Mouse (Mus musculus): ENCODE data around the gene Gm3336. TPM values are rescaled to one million over a fixed set of nuclear protein-coding genes. Genes with fewer than 3 reads are reported as not detected.
A peak's percentile ranks its signal among the peaks of the same experiment; 100 is the strongest.

Gm3336 gene
- total and polyA plus RNA-seq, 2 experiments, result 0.28 to 1.0 TPM

DNA sequence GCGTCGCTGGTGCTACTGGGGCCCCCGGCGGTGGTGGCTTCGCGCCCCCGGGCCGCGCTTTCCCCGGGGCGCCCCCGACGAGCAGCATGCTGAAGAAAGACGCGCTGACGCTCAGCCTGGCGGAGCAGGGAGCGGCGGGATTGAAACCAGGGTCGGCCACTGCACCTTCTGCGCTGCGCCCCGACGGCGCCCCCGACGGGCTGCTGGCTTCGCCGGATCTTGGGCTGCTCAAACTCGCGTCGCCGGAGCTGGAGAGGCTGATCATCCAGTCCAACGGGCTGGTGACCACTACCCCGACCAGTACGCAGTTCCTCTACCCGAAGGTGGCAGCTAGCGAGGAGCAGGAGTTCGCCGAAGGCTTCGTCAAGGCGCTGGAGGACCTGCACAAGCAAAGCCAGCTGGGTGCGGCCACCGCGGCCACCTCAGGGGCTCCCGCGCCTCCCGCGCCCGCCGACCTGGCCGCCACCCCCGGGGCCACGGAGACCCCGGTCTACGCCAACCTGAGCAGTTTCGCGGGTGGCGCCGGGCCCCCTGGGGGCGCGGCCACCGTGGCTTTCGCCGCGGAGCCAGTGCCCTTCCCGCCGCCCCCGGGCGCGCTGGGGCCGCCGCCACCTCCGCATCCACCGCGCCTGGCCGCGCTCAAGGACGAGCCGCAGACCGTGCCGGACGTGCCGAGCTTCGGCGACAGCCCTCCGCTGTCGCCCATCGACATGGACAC, 19.1 kb upstream of the Gm3336 start:
- Histone ChIP-seq H3K4me1 (ENCODE audit: control insufficient read depth, insufficient read depth, low read length) (peaks cover 14% of the 10 kb centered on the region), H3K36me3 (ENCODE audit: control insufficient read depth, insufficient read depth, low read length) (no peaks in the 10 kb centered on the region), H3K79me2 (ENCODE audit: control insufficient read depth, insufficient read depth, low read length) (peaks cover 9% of the 10 kb centered on the region; the same call in 1 of the 2 replicates), H3K27me3 (ENCODE audit: control insufficient read depth, insufficient read depth, low read length) (no peaks in the 10 kb centered on the region), H3K4me3 (ENCODE audit: insufficient read depth, low read depth, low read length) (peak overlapping the region; percentile 73), H3K27ac (replicated peaks; ENCODE audit: insufficient read depth, low read depth, low read length) (peak overlapping the region; percentile 90), H3K9ac (ENCODE audit: low read depth, low read length) (peak overlapping the region; percentile 90)
- DNase-seq (ENCODE audit: extremely low read depth, low read depth, low spot score), result no peak
- TF ChIP-seq CTCF (IDR thresholded peaks at IDR 0.05; ENCODE audit: low read depth, low read length), result no peak
- TF ChIP-seq POLR2A (IDR thresholded peaks at IDR 0.05; ENCODE audit: extremely low read depth, insufficient read depth, low read length), result no peak
- 1% methylated on average over 85 of the region's 89 CpGs for WGBS

DNA sequence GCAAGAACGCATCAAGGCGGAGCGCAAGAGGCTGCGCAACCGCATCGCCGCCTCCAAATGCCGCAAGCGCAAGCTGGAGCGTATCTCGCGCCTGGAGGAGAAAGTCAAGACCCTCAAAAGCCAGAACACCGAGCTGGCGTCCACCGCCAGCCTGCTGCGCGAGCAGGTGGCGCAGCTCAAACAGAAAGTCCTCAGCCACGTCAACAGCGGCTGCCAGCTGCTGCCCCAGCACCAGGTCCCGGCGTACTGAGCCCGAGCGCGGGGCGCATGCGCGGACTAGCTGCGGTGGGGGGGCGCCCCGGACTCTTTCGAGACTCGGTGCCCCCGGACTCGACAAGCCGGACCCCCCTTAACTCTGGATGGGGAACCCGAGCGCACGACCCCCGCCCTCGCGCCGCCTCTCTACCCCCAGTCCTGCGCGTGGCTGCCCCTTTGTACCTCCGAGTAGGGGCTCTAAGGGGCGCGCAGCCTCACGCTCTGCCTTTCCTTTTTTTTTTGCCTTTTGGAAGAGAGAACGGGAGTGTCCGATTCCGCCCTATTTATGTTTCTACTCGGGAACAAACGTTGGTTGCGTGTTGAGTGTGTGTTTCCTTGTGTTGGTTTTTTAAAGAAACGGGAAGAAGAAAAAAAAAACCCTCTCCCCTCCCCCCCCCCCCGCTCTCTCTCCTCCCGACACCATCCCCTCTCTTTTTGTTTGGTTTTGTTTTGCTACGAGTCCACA, 18.3 kb upstream of the Gm3336 start:
- Histone ChIP-seq H3K4me1 (ENCODE audit: control insufficient read depth, insufficient read depth, low read length) (peaks cover 14% of the 10 kb centered on the region), H3K27me3 (ENCODE audit: control insufficient read depth, insufficient read depth, low read length) (no peaks in the 10 kb centered on the region), H3K4me3 (ENCODE audit: insufficient read depth, low read depth, low read length) (peak overlapping the region; percentile 73), H3K27ac (replicated peaks; ENCODE audit: insufficient read depth, low read depth, low read length) (peak overlapping the region; percentile 90), H3K36me3 (ENCODE audit: control insufficient read depth, insufficient read depth, low read length) (no peaks in the 10 kb centered on the region), H3K9ac (ENCODE audit: low read depth, low read length) (peak overlapping the region; percentile 90), H3K79me2 (ENCODE audit: control insufficient read depth, insufficient read depth, low read length) (peaks cover 9% of the 10 kb centered on the region; the same call in 1 of the 2 replicates)
- TF ChIP-seq POLR2A (IDR thresholded peaks at IDR 0.05; ENCODE audit: extremely low read depth, insufficient read depth, low read length), result peak; percentile 74
- no peak for TF ChIP-seq CTCF (IDR thresholded peaks at IDR 0.05; ENCODE audit: low read depth, low read length)
- DNase-seq (ENCODE audit: extremely low read depth, low read depth, low spot score), result no peak
- under 1% methylated on average over 59 of the region's 59 CpGs for WGBS

DNA sequence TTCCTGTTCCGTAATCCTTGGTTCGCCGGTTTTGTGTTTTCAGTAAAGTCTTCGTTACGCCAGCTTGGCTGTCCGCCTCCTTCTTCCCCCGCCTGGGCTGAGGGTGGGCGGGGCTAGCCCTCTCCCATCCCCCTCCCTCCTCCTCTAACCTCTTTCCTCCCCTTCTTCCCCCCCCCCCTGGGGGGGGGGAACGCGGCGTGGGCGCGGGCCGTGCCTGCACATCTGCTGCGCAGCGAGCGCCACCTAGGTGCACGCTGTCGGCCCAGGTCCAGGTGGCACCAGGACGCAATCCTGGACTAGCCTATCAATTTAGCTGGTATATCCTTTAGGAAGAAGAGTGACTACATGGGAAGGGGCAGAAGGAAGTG, 17.8 kb upstream of the Gm3336 start:
- peak; percentile 83 for DNase-seq (ENCODE audit: extremely low read depth, low read depth, low spot score)
- Histone ChIP-seq H3K27me3 (ENCODE audit: control insufficient read depth, insufficient read depth, low read length) (no peaks in the 10 kb centered on the region), H3K36me3 (ENCODE audit: control insufficient read depth, insufficient read depth, low read length) (no peaks in the 10 kb centered on the region), H3K4me1 (ENCODE audit: control insufficient read depth, insufficient read depth, low read length) (peaks cover 14% of the 10 kb centered on the region), H3K4me3 (ENCODE audit: insufficient read depth, low read depth, low read length) (peak overlapping the region; percentile 73), H3K27ac (replicated peaks; ENCODE audit: insufficient read depth, low read depth, low read length) (peak overlapping the region; percentile 34), H3K79me2 (ENCODE audit: control insufficient read depth, insufficient read depth, low read length) (peaks cover 9% of the 10 kb centered on the region; the same call in 1 of the 2 replicates), H3K9ac (ENCODE audit: low read depth, low read length) (no peak overlapping the region; the same call in 1 of the 2 replicates)
- TF ChIP-seq POLR2A (IDR thresholded peaks at IDR 0.05; ENCODE audit: extremely low read depth, insufficient read depth, low read length) (peak; percentile 55; the same call in 1 of the 2 replicates), CTCF (IDR thresholded peaks at IDR 0.05; ENCODE audit: low read depth, low read length) (peak; percentile 87)
- WGBS, result under 1% methylated on average over 20 of the region's 20 CpGs

DNA sequence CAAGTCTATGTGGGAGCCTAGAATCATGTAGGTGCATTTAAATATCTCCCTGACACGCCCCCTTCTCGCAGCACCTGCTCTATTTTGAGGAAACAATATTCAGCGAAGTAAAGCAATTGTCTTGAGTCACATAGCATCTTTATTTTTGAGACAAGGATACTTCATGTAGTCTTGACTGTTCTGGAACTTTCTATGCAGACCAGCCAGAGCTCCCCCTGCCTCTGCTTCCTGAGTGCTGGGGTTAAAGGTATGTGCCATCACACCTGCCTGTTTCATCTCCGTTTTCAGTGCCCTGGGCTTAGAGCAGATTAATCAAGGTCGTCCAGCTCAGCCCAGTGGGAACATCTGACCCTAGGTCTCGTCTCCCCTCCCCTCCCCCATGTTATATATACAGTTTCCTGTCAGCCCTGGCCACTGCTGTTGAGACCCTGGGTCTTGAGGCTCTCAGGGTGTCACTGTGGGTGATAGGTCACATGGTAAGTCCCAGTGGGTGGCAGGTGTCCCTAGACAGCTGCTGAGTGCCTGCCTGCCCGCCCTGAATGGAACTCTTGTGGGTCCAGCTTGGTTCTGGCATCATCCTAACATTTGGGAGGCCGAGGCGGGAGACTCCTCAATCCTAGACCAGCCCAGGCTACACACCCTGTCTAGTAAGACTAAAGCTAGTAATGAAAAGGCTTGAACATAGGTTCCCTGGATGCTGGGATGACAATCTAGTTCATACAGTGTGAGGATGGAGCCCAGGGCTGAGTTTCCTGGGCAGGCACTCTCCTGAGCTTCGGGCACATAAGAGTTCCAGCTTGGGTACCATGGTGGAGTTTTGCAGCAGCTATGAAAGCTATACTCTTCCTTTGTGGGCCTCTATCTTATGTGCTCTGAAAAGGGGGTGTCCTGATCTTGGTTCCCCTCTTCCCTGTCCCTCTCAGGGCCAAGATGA, 17.0 kb upstream of the Gm3336 start:
- Histone ChIP-seq H3K27ac (replicated peaks; ENCODE audit: insufficient read depth, low read depth, low read length) (peak overlapping the region; percentile 34), H3K4me3 (ENCODE audit: insufficient read depth, low read depth, low read length) (no peak overlapping the region), H3K79me2 (ENCODE audit: control insufficient read depth, insufficient read depth, low read length) (peaks cover 9% of the 10 kb centered on the region; the same call in 1 of the 2 replicates), H3K36me3 (ENCODE audit: control insufficient read depth, insufficient read depth, low read length) (no peaks in the 10 kb centered on the region), H3K27me3 (ENCODE audit: control insufficient read depth, insufficient read depth, low read length) (no peaks in the 10 kb centered on the region), H3K4me1 (ENCODE audit: control insufficient read depth, insufficient read depth, low read length) (peaks cover 14% of the 10 kb centered on the region), H3K9ac (ENCODE audit: low read depth, low read length) (no peak overlapping the region)
- TF ChIP-seq POLR2A (IDR thresholded peaks at IDR 0.05; ENCODE audit: extremely low read depth, insufficient read depth, low read length) (no peak), CTCF (IDR thresholded peaks at IDR 0.05; ENCODE audit: low read depth, low read length) (no peak)
- no peak for DNase-seq (ENCODE audit: extremely low read depth, low read depth, low spot score)
- WGBS, result 59% methylated on average over 10 of the region's 10 CpGs

DNA sequence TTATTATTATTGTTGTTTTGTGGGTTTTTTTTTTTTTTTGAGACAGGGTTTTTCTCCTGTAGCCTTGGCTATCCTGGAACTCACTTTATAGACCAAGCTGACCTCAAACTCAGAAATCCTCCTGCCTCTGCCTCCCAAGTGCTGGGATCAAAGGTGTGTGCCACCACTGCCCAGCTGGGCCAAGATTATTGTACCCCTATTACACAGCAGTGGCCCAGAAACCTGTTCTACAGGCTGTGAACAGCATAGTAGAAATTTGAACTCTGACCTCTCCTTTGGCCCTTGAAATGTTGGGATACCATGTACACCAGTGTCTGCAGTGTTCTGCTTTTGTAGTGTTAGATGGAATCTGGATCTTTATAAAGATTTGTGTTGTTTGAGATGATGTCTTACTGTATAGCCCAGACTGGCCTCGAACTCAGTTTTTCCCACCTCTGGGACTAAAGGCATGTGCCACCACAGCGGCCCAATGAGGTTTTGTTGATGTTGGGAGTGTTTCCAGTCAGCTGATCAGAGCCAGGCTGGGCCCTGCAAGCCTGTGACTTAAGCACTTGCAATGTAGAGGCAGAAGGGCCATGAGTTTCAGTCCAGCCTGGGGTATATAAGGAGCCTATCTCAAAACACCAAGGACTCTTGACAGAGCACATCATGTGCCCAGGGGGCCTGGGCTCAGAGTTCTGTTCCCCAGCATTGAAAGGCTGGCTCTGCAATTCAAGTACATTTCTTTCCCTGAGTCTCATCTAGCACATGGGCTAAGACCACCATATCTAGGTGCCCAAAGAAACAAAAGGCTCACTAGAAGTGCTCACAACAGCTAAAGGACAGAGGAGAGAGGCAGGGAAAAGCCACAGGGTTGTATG, 16.1 kb upstream of the Gm3336 start:
- H3K4me3 ChIP-seq (ENCODE audit: insufficient read depth, low read depth, low read length), result no peak overlapping the region
- 69% methylated on average over 2 of the region's 2 CpGs for WGBS
- TF ChIP-seq POLR2A (IDR thresholded peaks at IDR 0.05; ENCODE audit: extremely low read depth, insufficient read depth, low read length) (no peak), CTCF (IDR thresholded peaks at IDR 0.05; ENCODE audit: low read depth, low read length) (no peak)
- no peaks in the 10 kb centered on the region for H3K27me3 ChIP-seq (ENCODE audit: control insufficient read depth, insufficient read depth, low read length)
- peak; percentile 61 for DNase-seq (ENCODE audit: extremely low read depth, low read depth, low spot score)
- peaks cover 10% of the 10 kb centered on the region for H3K4me1 ChIP-seq (ENCODE audit: control insufficient read depth, insufficient read depth, low read length)
- peaks cover 9% of the 10 kb centered on the region; the same call in 1 of the 2 replicates for H3K79me2 ChIP-seq (ENCODE audit: control insufficient read depth, insufficient read depth, low read length)
- no peaks in the 10 kb centered on the region for H3K36me3 ChIP-seq (ENCODE audit: control insufficient read depth, insufficient read depth, low read length)
- H3K9ac ChIP-seq (ENCODE audit: low read depth, low read length), result no peak overlapping the region
- no peak overlapping the region for H3K27ac ChIP-seq (replicated peaks; ENCODE audit: insufficient read depth, low read depth, low read length)

All from liver, adult 2 months (tissue).